Mouse (Mus musculus) layer of hippocampus, adult 18-20 months (tissue): ENCODE results near the gene Tmed10. TPM values are rescaled to one million over a fixed set of nuclear protein-coding genes. Genes with fewer than 3 reads are reported as not detected.

Source experiments
- DNase-seq, 2 experiments: peaks; one replicate each; pipeline ENCODE4 v3.0.0; 2022; ENCODE audit warnings: low spot score in 2 of 2
- total RNA-seq, 2 experiments: library from RNA; stranded (reverse); gene quantifications; 2 replicates each; pipeline ENCODE4 v1.2.3; 2021

Gene Tmed10
- total RNA-seq, 2 experiments from 2014 or later = 164 to 170 TPM

DNA sequence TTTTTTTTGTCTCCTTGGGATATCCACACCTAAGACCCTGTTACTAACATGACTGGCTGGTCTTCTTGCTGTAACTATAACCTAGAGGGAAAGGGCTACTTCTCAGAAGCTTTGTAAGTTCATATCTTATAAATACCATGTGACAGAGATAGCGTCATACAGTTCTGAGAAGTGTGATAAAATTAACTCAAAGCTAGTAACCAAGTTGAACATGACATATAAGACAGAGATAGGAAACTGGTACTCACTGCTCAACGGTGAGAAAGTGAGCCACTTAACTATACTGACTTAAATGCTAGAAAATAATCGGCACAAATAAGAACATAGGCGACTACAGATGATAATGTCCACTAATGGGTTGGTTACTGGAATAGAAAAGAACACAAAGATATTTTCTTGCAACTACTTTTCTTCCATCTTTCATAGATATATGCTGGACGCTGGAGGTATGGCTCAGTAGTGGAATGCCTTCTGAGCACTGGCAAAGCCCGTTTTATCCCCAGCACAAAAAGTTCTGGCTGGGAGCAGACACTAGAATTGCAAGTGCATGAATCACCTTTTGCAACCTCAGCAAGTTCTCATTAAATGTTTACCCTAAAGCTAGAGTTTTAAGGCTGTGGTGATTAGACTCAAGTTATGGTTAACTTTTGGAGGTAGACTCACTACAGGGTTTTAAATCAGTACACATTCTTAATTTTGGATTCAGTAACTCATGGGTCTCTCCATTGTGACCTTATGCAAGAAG is 36.9 kb downstream of the Tmed10 start:
- no peak for DNase-seq

DNA sequence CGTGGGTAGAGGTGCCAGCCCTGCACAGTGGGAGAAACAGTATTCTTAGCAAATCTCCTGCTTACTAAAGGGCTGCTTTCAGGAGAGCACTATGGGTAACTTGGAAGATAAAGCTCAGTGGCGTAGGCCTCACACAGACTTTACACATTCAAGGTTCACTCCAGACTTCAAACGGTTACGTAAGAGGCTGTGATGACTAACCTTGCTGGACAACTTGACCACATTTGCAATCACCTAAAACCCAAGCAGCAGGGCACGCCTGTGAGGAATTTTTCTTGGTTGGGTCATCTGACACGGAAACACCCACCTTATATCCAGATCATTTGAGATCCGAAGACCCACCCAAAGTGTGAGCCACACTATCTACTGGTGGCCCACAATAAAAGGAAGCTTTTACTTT is 44.5 kb downstream of the Tmed10 start:
- no peak for DNase-seq

DNA sequence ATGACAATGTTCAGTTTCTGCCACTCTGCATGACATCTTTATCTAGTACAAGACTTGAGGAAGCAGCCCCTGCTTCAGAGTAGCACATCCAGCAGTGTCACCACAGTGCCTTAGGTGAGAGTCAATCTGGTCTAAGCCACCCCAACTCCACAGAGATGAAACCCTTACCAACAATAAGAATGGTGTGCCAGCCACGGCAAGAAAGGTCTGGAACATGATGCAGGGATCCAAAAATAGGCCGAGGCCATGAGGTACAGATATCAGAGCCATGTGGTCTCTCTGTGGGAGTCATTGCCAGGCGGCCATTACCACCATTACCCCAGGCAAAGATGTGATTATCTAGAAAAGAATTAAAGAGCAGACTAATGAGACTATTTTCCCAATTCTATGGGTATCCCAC is 66.0 kb downstream of the Tmed10 start:
- DNase-seq = no peak

DNA sequence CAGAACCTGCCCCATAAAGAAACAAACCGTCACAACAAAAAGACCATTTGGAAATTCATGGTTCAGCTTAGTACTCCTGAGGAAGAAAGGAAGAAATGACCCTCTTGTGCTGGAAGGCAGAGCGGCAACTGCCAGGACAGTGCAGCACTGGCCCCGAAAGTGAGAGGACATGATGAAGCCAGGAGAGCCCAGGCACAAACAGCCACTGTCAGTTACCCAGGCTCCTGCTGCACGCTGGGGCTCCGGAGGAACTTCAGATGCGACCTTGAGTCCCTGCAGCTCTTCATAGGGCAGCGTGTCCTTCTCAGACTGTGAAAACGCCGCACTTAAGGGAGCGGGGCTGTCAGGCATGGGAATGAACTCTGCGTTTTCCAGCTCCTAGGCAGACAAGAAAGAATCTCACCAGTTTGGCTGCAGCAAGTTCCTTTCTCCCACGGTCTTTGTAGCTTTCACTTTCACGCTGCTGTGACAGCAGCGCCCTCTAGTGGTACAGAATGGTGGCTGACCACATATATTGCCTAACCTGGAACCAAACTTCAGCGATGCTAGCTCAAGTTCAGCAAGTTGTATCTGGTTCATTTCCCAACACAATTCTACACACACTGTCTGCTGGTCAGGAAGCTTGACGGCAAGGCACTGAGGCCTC is 69.3 kb downstream of the Tmed10 start:
- peak; percentile 82 to 95 for DNase-seq

DNA sequence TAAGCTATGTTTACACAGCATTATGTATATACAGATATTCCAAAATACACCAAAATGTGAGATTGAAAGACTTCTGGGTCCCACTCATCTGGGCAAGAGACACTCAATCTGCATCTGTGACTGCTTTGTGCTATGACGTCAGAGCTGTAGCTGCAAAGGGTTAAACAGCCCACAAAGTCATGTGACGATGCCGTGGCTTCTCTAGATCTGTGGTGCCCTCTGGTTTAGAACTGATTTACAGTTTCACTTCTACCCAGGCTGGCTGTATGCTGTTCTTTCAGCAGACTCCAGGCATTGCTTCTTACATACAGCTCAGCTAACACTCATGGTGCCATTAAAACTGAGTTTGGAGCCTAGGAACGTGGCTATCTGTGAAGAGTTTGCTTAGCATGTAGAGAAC is 69.9 kb downstream of the Tmed10 start:
- DNase-seq = no peak

DNA sequence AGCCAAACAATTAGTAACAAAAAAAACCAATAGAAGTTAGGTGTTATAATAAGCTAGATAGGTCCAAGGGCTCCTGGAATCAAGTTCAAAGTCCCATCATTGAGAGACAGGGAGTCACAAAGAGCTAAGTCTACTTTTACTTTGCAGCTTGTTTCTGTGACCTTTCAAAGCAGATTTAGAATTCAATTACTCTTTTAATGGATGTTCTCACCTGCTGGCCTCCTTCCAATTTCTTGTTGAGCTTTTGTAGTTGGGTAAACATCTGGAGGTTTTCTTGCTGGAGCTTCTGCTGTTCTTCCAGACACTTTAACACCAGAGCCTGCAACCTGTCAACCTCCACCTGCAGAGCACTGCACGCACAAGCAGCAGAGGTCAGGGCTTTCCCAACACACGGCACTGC is 71.4 kb downstream of the Tmed10 start:
- DNase-seq = no peak

DNA sequence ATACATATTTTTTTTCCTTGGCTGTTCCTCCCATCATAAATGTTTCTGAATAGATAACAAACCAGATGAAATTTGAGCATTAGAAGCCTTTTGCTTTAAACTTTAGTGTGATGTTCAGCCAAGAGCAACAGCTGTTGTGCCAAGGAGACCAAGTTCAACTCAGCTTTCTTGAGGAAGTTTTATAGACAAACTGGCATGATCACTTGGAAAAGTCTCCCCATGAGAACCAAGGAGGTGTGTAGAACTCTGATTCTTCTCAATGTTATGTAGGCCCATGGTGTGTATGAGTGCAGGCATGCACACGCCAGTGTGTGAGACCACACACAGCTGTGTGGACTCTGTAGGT is 75.8 kb downstream of the Tmed10 start:
- DNase-seq = no peak

DNA sequence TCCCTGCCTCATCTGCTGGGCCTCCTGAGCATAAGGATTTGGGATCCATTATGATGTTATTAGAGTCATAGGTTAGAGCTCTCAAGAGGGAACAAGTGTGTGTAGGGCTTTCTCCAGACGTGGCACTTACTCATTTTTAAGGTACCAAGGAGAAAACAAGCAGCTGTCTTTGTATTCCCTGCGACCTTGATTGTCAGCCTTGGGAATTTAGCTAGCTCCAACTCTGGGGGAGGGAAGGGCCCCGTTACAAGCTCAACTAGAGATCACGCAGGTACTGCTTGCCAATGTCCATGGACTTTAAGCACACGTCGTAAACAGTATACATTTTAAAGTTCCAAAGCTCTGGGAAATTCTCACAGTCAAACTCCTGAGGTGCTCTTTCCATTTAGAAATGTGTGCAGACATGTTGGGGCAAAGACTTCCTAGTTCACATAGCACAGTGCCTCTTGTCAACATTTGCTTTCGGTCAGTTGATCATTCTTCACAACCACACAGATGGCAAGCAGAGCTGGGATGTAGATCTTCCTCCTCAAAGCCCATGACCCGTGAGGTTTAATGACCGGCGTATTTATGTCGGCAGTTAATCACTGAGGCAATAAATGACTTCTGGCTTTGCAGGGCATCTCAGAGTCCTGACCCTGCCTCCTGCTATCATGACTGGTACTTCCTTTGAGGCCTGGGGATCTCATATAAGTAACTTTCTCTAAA is 76.4 kb downstream of the Tmed10 start:
- DNase-seq = no peak

DNA sequence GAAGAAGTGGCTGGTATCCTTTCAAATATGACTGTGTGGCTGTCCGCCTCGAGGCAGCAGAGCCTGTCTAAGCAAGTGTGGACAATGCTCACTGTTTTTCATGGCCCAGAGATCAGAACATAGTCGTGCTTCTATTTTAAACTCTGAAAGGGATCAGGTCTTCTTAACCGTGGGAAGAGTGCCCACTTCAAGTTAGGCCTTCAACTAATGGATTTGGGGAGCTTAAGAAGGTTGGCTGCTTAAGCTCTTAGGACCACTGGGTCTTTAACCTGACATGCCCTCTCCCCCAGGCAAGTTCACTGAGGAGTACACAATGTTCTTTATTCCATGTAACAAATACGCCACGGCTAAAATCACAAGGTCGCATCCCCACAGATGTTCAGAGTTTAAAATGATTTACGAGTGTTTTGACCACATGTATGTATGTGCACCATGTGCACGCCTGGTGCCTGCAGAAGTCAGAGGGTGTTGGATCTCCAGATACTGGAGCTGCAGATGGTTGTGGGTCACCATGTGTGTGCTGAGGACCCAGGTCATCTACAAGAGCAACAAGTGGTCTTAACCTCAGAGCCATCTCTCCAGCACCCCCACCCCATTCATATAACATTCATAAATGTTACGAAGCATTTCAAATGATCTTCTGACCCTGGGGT is 77.2 kb downstream of the Tmed10 start:
- DNase-seq = no peak

DNA sequence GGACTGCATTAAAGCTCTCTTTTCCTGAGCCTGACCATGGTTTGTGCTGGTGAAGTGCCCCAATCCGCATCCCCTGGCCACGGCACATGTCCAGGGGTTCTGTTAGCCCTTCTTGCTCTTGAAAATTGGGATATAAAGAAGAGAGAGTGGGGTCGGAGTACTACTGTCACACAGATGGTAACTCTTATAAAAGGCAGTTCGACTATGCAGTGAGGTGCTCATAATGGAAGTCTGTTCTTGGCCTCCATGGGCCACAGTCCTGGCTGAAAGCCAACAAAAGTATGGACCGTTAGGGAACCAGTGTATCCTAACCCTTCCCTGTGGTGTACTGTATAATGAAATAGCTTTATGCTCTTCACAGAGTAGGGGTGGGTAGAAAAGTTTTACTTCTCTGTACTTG is 77.7 kb downstream of the Tmed10 start:
- DNase-seq = no peak

DNA sequence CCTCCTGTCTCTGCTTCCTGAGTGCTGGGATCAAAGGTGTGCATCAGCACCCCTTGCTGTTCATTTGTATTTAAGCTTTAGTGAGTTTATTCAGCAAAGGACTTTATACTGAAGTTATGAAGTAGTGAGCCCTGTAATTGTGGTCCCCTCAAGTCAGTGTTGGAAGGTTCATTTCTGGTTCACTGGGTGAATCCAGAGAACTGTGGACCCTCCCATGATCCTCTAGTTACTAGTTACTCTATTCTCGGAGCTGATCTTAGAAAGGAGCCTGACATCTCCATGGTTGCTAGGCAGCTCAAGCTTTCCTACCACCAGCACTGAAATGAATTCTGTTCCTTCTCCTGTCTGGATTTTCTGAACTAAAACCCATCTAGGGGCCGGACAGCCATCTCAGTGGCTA is 79.1 kb downstream of the Tmed10 start:
- no peak for DNase-seq

DNA sequence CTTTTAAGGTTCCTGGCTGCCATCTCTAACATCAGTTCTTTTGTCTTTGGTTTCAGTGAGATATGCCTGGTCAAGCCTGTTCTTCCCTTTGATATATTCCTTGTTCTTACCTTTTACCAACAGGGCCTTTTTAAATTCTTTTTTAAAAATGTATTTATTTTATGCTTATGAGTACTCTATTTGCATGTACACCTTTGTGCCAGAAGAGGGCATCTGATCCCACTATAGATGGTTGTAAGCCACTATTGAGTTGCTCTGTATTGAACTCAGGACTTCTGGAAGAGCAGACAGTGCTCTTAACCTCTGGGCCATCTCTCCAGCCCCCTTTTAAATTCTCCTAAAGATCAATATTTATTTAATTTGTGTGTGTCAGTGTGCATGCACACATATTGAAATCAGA is 81.7 kb downstream of the Tmed10 start:
- no peak for DNase-seq

DNA sequence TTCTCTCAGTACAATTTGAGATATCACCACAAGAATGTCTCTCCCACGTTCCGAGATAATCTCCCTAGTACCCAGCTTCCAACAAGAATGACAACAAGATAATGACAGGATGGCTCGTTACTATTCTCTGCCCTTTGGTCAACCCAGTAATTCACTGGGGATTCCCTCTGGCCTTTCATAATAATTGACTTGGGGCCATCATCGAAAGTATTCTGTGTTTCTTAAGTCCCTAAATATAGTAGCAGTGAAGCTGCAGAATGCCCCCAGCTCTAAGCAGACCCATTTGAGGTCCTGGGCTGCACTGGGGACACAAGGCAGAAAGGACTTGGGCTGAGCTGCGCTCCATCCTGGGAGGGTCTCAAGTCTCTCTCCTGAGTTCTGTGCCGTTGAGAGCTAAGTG is 82.4 kb downstream of the Tmed10 start:
- DNase-seq = no peak

DNA sequence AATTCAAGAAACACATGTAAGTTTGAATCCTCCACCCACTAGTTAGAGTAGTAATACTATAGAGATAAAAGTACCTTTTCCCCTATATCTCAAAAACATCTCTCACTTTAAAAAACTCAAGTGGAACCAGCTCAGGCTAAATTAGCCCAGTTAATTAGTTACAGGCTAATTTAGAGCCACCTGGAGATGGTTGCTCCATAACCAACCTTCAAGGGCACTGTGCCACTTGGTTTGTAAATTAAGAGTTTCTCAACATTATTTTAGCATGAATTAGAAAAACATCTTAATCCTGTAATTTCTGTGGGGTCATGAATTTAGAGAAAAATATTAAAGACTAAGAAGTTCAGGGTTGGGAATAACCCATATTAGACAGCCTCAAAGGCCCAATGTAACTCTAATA is 83.1 kb downstream of the Tmed10 start:
- no peak for DNase-seq

DNA sequence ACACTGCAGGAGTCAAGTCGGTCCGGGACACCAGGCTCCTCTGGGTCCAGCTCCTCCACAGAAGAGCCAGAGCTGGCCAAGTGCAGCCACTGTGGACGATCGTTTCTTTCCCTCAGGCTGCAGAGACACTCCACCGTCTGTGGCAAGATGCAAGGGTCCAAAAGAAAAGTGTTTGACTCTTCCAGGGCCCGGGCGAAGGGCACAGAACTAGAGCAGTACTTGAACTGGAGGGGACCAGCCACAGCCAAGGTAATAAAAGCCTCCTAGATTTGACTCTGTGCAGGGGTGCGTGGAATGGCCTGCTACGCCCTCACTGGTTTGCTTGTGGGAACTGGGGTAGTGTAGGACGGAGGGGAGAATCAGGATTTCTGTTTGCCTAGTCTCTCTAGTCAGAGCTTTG is 84.0 kb downstream of the Tmed10 start:
- no peak for DNase-seq

Other genes with a start within 250 kb of the Tmed10 start
- gene Rps6kl1, start 223.6 kb downstream of the Tmed10 start, total RNA-seq = 10 to 100 TPM; 36.9 to 38.9 TPM
- gene Pgf, start 197.1 kb downstream of the Tmed10 start, total RNA-seq = 1 to 10 TPM; 4.5 to 5.5 TPM
- 10 to 100 TPM; 56.0 to 72.8 TPM for gene Eif2b2, start 155.4 kb downstream of the Tmed10 start, total RNA-seq
- gene Mlh3, start 104.2 kb downstream of the Tmed10 start, total RNA-seq = 10 to 100 TPM; 18.4 to 20.5 TPM
- 10 to 100 TPM; 34.4 to 36.0 TPM for gene Acyp1, start 86.4 kb downstream of the Tmed10 start, total RNA-seq
- gene Zc2hc1c, start 86.3 kb downstream of the Tmed10 start, total RNA-seq = 1 to 10 TPM; 1.1 to 1.4 TPM
- 10 to 100 TPM; 34.1 to 35.2 TPM for gene Nek9, start 35.5 kb downstream of the Tmed10 start, total RNA-seq
- 10 to 100 TPM; 26.1 to 28.2 TPM for gene Fos, start 99.0 kb upstream of the Tmed10 start, total RNA-seq
- gene Jdp2, start 224.2 kb upstream of the Tmed10 start, total RNA-seq = 10 to 100 TPM; 44.6 to 55.5 TPM